Mouse (Mus musculus) liver, postnatal 0 days (tissue): ENCODE measurements around the gene Srsf2. TPM values are rescaled to one million over a fixed set of nuclear protein-coding genes. Genes with fewer than 3 reads are reported as not detected.
A peak's percentile ranks its signal among the peaks of the same experiment; 100 is the strongest.
"Not testable (repeated sequence)": the region's sequence is repeated elsewhere in the genome, so short reads cannot be mapped to it uniquely, and the experiment has no call there.

Experiments used
- ATAC-seq: fragments of 200-750 bp; cut with Nextera tagmentation; 2 replicates; pipeline ENCODE4 v1.8.0; 2017; ENCODE audit warnings: mild to moderate bottlenecking, moderate library complexity
- DNase-seq: peaks from one replicate; pipeline ENCODE4 v3.0.0-alpha.2; 2016
- H3K27ac ChIP-seq: fragments of 300-500 bp; sonication (generic); 2 replicates; pipeline ENCODE4 v1.5.1; 2014; ENCODE audit warnings: antibody characterized with exemption, moderate library complexity, mild to moderate bottlenecking, low read depth
- H3K27me3 ChIP-seq: fragments of 300-500 bp; sonication (generic); 2 replicates; pipeline ENCODE4 v1.6.1; 2014; ENCODE audit warnings: low read length, control low read depth, mixed read lengths; ENCODE audit not compliant: insufficient read depth
- H3K36me3 ChIP-seq: fragments of 300-500 bp; sonication (generic); replicated peaks from 2 replicates; pipeline ENCODE4 v1.6.1; 2014; ENCODE audit warnings: mild to moderate bottlenecking, control low read depth, low read length, moderate library complexity, mixed read lengths; ENCODE audit not compliant: insufficient read depth
- H3K4me1 ChIP-seq: fragments of 300-500 bp; sonication (generic); 2 replicates; pipeline ENCODE4 v1.6.1; 2014; ENCODE audit warnings: antibody characterized with exemption, mild to moderate bottlenecking, control low read depth; ENCODE audit not compliant: insufficient read depth
- H3K4me2 ChIP-seq: fragments of 300-500 bp; sonication (generic); 2 replicates; pipeline ENCODE4 v1.6.1; 2014; ENCODE audit warnings: low read depth, mild to moderate bottlenecking, low read length, moderate library complexity, mixed read lengths
- H3K4me3 ChIP-seq: fragments of 300-500 bp; sonication (generic); 2 replicates; pipeline ENCODE4 v1.5.1; 2014; ENCODE audit warnings: low read depth, low read length
- H3K9ac ChIP-seq: fragments of 300-500 bp; sonication (generic); replicated peaks from 2 replicates; pipeline ENCODE4 v1.6.1; 2014; ENCODE audit warnings: mild to moderate bottlenecking, moderate library complexity
- H3K9me3 ChIP-seq: fragments of 300-500 bp; sonication (generic); 2 replicates; pipeline ENCODE4 v1.6.1; 2016; ENCODE audit warnings: mild to moderate bottlenecking, control low read depth, low read length, mixed read lengths
- CTCF ChIP-seq: sonication (generic); IDR thresholded peaks from 2 replicates; pipeline ENCODE4 v1.5.1; 2016; ENCODE audit warnings: antibody characterized with exemption, low read depth
- EP300 ChIP-seq: IDR thresholded peaks from 2 replicates; pipeline ENCODE4 v1.6.1; 2016; ENCODE audit warnings: antibody characterized with exemption, low read depth, mild to moderate bottlenecking
- WGBS: fragments of 180-500 bp; shearing (Covaris S2); extraction: QIAGEN DNeasy Blood & Tissue Kit; methylation state at CpG from one replicate; pipeline ENCODE4 v1.1.7; 2014; ENCODE audit not compliant: insufficient replicate concordance; 5-methylcytosine and 5-hydroxymethylcytosine counted together
- polyA plus RNA-seq: library from polyadenylated mRNA; unstranded; fragments of >200 nt; fragmentation: Nextera tagmentation; extraction: Ambion mirVana; gene quantifications from 2 replicates; pipeline ENCODE4 v1.2.1, GENCODE M21; 2015

Gene Srsf2
- polyA plus RNA-seq, 1 experiment from 2014 or later = 302 TPM

DNA sequence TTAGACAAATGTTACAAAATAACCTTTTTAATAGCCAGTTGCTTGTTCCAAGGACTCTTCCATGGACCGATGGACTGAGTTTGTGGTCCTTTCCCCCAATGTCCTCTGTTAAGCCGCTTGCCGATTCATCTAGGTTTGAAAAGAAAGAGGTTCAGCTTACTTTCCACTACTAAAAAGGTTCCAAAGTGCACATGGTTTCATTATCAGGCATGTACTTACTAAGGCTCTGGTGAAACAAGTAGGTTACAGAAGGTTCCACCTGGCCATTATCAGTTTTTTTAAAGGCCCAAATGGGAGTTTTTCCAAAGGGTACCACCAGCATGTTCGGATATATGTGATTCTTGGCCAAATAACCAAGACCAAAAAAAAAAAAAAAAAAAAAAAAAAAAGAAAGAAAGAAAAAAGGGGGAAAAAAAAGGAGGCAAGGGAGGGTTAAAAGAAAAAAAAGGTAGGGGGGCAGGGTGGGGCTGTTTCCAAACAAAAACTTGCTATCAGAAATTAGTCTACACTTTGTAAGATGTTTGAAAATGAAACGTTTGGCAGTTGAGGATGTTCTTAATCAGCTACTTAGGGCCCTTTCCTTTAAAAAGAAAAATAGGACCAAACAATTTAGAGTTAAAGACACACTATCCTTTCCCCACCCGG is 1.9 kb downstream of the Srsf2 start:
- H3K4me2 ChIP-seq = peak overlapping the region; percentile 81
- H3K9me3 ChIP-seq = no peaks in the 10 kb centered on the region
- no peaks in the 10 kb centered on the region for H3K27me3 ChIP-seq
- TF ChIP-seq CTCF (no peak), EP300 (no peak)
- peaks cover 30% of the 10 kb centered on the region for H3K36me3 ChIP-seq
- H3K27ac ChIP-seq = peak overlapping the region; percentile 30
- WGBS = 9% methylated on average over 6 of the region's 6 CpGs
- peak overlapping the region; percentile 95 for H3K4me3 ChIP-seq
- ATAC-seq (no peak), DNase-seq (no peak)
- peak overlapping the region; percentile 98 for H3K9ac ChIP-seq
- 0 out of 2 replicates have a peak, but pooled peaks cover 2% of the 10 kb centered on the region for H3K4me1 ChIP-seq

DNA sequence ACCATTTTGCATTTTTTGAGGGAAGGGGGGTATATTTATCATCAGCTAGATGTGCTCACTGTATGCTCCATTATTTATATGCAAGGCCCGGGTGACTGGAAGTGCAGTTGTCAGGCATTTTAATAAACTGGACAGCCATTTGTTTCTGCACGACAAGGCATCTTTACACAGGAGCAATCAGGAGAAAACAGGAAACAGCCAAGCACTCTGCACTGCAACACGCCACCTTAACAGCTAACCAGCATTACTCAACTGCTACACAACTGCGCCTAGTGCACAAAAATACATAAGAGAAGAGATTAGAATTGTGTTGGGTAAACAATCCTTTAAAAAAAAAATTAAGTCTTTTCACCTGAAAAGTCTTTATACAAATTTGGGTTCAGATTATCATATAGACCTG is 2.8 kb downstream of the Srsf2 start:
- peak overlapping the region; percentile 95 for H3K4me3 ChIP-seq
- peak overlapping the region; percentile 81 for H3K4me2 ChIP-seq
- ATAC-seq (no peak), DNase-seq (no peak)
- no peak overlapping the region; the same call in 1 of the 2 replicates for H3K9ac ChIP-seq
- TF ChIP-seq CTCF (no peak), EP300 (peak; percentile 15; the same call in 1 of the 2 replicates)
- no peaks in the 10 kb centered on the region for H3K27me3 ChIP-seq
- peaks cover 30% of the 10 kb centered on the region for H3K36me3 ChIP-seq
- 20% methylated on average over 4 of the region's 4 CpGs for WGBS
- H3K9me3 ChIP-seq = no peaks in the 10 kb centered on the region
- H3K27ac ChIP-seq = no peak overlapping the region
- H3K4me1 ChIP-seq = 0 out of 2 replicates have a peak, but pooled peaks cover 2% of the 10 kb centered on the region

- Histone ChIP-seq H3K4me3 (no peak overlapping the region), H3K27ac (no peak overlapping the region), H3K4me2 (peak overlapping the region; percentile 2; the same call in 1 of the 2 replicates), H3K4me1 (peaks cover 4% of the 10 kb centered on the region; the same call in 1 of the 2 replicates), H3K9me3 (no peaks in the 10 kb centered on the region), H3K27me3 (no peaks in the 10 kb centered on the region), H3K9ac (no peak overlapping the region), H3K36me3 (peaks cover 30% of the 10 kb centered on the region)
- no peak for ATAC-seq
- DNase-seq = no peak
- TF ChIP-seq EP300 (no peak), CTCF (no peak)
Measured at GRCm38 (mm10) chr11:116849587-116849986, 3.3 kb downstream of the Srsf2 start.

DNA sequence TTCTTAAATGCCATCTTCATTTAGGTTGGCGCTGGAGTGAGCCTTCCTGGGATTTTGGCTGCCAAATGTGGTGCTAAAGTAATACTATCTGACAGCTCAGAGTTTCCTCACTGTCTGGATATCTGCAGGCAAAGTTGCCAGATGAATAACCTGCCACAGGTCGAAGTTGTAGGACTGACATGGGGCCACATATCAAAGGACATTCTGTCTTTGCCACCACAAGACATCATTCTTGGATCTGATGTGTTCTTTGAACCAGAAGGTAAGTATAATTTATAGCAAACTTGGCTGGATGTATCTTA is 4.1 kb downstream of the Srsf2 start:
- ATAC-seq, H3K9ac ChIP-seq, DNase-seq, H3K27me3 ChIP-seq, H3K4me2 ChIP-seq, H3K4me3 ChIP-seq, H3K9me3 ChIP-seq, H3K27ac ChIP-seq: not testable (repeated sequence)
- H3K4me1 ChIP-seq = peaks cover 11% of the 10 kb centered on the region; the same call in 1 of the 2 replicates
- 65% methylated on average over 2 of the region's 2 CpGs for WGBS
- peaks cover 30% of the 10 kb centered on the region for H3K36me3 ChIP-seq

GRCm38 (mm10) chr11:116848086-116848876 is 4.6 kb downstream of the Srsf2 start:
- H3K9ac ChIP-seq = no peak overlapping the region
- no peaks in the 10 kb centered on the region for H3K9me3 ChIP-seq
- no peaks in the 10 kb centered on the region for H3K27me3 ChIP-seq
- TF ChIP-seq CTCF (no peak), EP300 (no peak)
- H3K27ac ChIP-seq = no peak overlapping the region
- H3K4me2 ChIP-seq = no peak overlapping the region
- WGBS = 74% methylated on average over 5 of the region's 5 CpGs
- H3K36me3 ChIP-seq = peaks cover 30% of the 10 kb centered on the region
- ATAC-seq (no peak), DNase-seq (no peak)
- H3K4me3 ChIP-seq = no peak overlapping the region
- peaks cover 11% of the 10 kb centered on the region; the same call in 1 of the 2 replicates for H3K4me1 ChIP-seq

DNA sequence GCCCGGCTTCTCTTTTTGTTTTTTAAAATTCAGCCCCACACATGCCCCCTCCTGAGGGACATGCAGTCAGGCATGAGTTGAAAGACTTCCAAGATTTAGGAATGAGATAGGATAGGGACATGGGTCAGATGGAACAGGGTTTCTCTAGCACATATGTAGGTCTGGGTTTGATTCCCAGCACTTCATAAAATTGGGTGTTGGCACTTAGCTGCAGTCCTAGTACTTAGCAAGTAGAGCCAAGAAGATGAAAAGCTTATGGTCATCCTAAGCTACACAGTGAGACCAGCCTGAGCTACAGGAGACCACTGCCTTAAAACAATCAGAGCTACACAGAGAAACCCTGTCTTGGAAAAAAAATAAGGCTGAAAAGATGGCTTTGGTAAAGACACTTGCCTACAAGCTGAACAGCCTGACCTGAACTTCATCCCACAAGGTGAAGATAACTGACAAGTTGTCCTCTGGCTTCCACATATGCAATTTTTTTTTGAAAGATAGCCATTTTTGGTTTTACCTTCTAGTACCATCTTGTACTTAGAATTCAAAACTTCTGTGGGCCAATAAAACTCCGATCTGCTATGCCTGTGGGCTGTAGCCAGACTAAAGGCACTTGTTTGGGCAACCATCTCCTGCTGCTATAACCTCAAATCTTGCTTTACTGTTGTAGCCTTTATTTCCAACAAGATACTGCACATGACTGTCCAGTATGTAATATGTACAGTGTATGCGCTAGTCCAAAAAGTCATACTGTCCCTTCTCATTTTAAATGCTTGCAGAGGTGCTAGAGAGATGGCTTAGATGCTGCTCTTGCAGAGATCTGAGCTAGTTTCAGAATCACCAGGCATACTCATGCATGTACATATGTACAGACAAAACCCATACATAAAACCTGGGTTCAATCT is 5.5 kb downstream of the Srsf2 start:
- no peak overlapping the region for H3K9ac ChIP-seq
- H3K4me1 ChIP-seq = peaks cover 11% of the 10 kb centered on the region; the same call in 1 of the 2 replicates
- DNase-seq (no peak), ATAC-seq (no peak)
- 88% methylated on average over 3 of the region's 3 CpGs for WGBS
- H3K27me3 ChIP-seq = no peaks in the 10 kb centered on the region
- H3K9me3 ChIP-seq = no peaks in the 10 kb centered on the region
- H3K36me3 ChIP-seq = peaks cover 30% of the 10 kb centered on the region
- H3K4me2 ChIP-seq = no peak overlapping the region
- no peak for TF ChIP-seq CTCF
- H3K4me3 ChIP-seq = no peak overlapping the region
- H3K27ac ChIP-seq = 0 out of 2 replicates have a peak overlapping the region, but pooled peaks have one; percentile 17
